Mouse (Mus musculus) brown adipose tissue, adult 24 weeks (tissue): ENCODE measurements around the gene Rft1. TPM values are rescaled to one million over a fixed set of nuclear protein-coding genes. Genes with fewer than 3 reads are reported as not detected.
A peak's percentile ranks its signal among the peaks of the same experiment; 100 is the strongest.

Source experiments
- H3K27ac ChIP-seq: fragments of 200-500 bp; replicated peaks from 2 replicates; pipeline ENCODE4 v1.5.1; 2012; ENCODE audit warnings: low read depth, mild to moderate bottlenecking, low read length
- H3K4me1 ChIP-seq: fragments of 200-500 bp; 2 replicates; pipeline ENCODE4 v1.6.1; 2012; ENCODE audit warnings: low read length, mixed read lengths; ENCODE audit not compliant: control insufficient read depth, insufficient read depth, insufficient read length
- H3K4me3 ChIP-seq: fragments of 200-500 bp; 2 replicates; pipeline ENCODE4 v1.5.1; 2012; ENCODE audit warnings: low read depth, mild to moderate bottlenecking, low read length, moderate library complexity; ENCODE audit not compliant: insufficient read depth
- polyA plus RNA-seq: library from polyadenylated mRNA; stranded (reverse); fragments of >200 nt; gene quantifications from 2 replicates; pipeline ENCODE4 v1.2.4, GENCODE M21; 2012; ENCODE audit not compliant: missing spikeins, insufficient read depth, insufficient read length

The Rft1 gene
- polyA plus RNA-seq, 1 experiment: 15.1 TPM

DNA sequence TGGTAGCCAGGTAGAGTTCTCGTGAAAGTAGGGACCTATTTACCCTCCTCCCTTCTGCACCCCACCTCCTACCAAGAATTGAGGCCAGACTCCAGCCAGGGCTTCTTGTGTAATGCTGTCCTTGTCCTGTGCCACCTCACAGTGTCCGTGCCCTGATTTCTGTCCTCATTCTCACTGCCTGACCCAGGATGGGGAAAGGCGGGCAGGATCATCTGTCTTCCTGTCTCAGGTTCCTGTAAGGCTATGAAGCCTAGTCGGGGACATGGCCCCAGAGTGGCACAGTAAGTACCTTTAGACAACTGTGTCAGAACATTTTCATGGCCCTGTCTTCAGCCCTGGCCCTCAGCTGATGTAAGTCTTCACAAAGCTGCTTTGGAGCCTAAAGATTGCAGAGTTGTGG, 15.5 kb upstream of the Rft1 start:
- no peak overlapping the region for H3K4me3 ChIP-seq
- no peaks in the 10 kb centered on the region for H3K4me1 ChIP-seq
- H3K27ac ChIP-seq: no peak overlapping the region

- Histone ChIP-seq H3K27ac (no peak overlapping the region), H3K4me1 (no peaks in the 10 kb centered on the region), H3K4me3 (no peak overlapping the region)
These were observed 12.4 kb upstream of the Rft1 start for GRCm38 (mm10) chr14:30641748-30642147.

DNA sequence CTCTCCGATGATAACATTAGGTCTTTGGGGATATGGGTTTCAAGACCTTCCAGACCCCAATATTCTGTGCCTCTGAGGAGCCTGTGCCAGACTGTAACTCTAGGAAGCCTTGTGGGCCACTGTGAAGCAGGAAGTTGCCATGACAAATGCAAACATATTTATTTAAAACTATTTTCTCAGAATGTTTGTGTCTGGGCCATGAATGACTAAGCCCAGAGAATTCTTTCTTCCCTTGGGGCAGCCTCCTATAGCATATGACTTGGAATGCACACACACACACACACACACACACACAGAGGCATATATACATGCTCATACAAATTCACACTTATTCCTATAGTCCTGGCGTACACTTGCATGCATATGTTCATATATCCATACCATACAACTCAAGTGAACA, 10.1 kb upstream of the Rft1 start:
- Histone ChIP-seq H3K4me1 (no peaks in the 10 kb centered on the region), H3K27ac (no peak overlapping the region), H3K4me3 (no peak overlapping the region)

GRCm38 (mm10) chr14:30645066-30645465, 9.1 kb upstream of the Rft1 start:
- H3K4me1 ChIP-seq: no peaks in the 10 kb centered on the region
- no peak overlapping the region for H3K27ac ChIP-seq
- H3K4me3 ChIP-seq: no peak overlapping the region

DNA sequence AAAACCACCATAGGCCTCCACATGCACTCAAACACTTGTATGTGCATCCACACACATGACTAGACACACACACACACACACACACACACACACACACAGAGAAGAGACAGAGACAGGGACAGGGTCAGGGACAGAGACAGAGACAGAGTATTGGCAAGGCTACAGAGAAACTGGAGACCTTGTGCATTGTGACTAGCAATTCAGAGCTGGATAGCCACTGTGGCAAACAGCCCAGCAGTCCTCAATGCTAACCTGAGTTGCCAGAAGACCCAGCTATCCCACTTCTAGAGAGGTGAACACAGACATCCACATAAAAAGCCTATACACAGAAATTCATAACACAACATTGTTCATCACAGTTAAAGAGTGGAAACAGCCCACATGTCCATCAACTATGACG, 7.7 kb upstream of the Rft1 start:
- Histone ChIP-seq H3K4me3 (no peak overlapping the region), H3K4me1 (no peaks in the 10 kb centered on the region), H3K27ac (no peak overlapping the region)

DNA sequence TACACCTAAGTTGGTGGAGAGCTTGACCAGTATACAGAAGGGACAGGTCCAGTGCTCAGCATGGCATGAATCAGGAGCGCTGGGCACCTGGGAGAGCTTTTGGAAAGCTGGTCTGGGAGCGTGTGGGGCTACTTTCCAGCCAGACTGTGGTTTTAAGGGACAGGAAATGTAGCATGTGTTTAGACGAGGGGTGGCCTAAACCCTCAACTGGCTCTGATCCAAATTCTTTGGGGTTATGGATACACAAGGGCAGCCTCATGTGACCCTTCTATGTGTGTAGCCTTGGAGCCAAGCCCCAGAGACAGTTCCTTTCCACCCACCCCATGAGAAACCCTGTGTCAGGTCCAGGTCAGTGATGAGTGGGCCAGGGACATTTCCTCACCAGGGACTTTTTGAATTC, 5.7 kb upstream of the Rft1 start:
- Histone ChIP-seq H3K4me1 (peaks cover 4% of the 10 kb centered on the region; the same call in 1 of the 2 replicates), H3K4me3 (no peak overlapping the region), H3K27ac (no peak overlapping the region)

DNA sequence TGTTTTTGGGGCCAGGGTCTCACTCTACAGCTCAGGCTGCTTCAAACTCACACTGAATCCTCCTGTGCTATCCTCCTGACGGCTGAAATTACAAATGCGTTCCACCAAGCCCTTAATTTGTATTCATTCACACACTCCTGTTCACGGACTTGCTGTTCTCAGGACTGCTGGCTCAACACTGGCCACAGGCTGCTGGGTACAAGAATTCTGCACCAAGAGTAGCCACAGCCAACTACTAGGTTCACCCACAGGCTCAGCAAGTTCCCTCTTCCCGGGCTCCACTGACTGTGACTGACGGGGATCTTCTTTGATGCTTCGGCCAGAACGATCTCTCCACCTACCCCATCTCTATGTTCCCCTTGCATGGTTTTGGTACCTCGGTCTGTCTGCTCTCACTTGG, 4.4 kb upstream of the Rft1 start:
- H3K27ac ChIP-seq: no peak overlapping the region
- H3K4me3 ChIP-seq: no peak overlapping the region
- peaks cover 6% of the 10 kb centered on the region; the same call in 1 of the 2 replicates for H3K4me1 ChIP-seq

DNA sequence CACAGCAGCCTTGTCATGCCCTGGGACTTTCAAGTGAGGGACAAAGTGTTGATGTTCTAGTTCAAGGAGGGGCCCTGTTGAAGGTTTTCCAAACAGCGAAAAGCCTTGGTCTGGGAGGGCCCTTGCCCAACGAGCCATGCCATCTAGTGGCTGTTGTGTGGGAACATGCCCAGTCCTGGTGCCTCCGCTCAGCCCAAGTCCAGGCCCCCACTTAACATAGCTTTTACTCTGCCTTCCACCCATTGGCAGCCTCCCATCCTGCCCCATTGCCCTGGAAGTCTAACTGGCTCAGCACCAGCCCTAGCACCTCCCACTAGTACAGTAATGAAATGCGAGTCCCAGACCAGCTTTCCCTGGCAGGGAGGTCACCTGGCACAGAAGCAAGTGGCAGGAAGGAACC, 3.2 kb upstream of the Rft1 start:
- Histone ChIP-seq H3K4me1 (peaks cover 9% of the 10 kb centered on the region; the same call in 1 of the 2 replicates), H3K4me3 (no peak overlapping the region), H3K27ac (no peak overlapping the region)

- peak overlapping the region; percentile 86; the same call in 1 of the 2 replicates for H3K27ac ChIP-seq
- H3K4me3 ChIP-seq: peak overlapping the region; percentile 97
- H3K4me1 ChIP-seq: peaks cover 9% of the 10 kb centered on the region; the same call in 1 of the 2 replicates
These were observed 600 bp downstream of the Rft1 start for GRCm38 (mm10) chr14:30654691-30655228.

- Histone ChIP-seq H3K4me1 (peaks cover 9% of the 10 kb centered on the region; the same call in 1 of the 2 replicates), H3K4me3 (no peak overlapping the region), H3K27ac (no peak overlapping the region)
These were observed 1.4 kb downstream of the Rft1 start for GRCm38 (mm10) chr14:30655531-30655930.

DNA sequence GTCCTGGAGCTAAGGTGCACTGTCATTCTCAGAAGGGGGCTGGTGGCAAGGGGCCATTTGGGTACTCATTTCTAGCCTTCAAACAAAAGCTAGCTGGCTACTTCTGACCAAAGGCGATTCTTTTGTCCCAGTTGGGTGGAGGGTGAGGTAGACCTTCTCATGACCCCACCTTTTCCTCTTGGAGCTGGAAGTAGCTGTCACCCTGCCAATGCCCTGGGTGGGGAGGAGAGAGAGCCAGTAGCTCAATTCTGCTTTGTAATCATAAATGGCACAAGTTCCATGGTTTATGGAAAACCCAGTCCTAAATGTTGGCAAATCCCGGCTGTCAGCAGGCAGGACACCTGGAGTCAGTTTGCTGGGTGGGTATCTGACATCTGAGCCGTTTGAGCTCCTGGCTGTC, 11.9 kb downstream of the Rft1 start:
- H3K4me3 ChIP-seq: no peak overlapping the region
- no peaks in the 10 kb centered on the region for H3K4me1 ChIP-seq
- no peak overlapping the region for H3K27ac ChIP-seq

GRCm38 (mm10) chr14:30666604-30667003, 12.4 kb downstream of the Rft1 start:
- Histone ChIP-seq H3K4me3 (no peak overlapping the region), H3K27ac (no peak overlapping the region), H3K4me1 (no peaks in the 10 kb centered on the region)

DNA sequence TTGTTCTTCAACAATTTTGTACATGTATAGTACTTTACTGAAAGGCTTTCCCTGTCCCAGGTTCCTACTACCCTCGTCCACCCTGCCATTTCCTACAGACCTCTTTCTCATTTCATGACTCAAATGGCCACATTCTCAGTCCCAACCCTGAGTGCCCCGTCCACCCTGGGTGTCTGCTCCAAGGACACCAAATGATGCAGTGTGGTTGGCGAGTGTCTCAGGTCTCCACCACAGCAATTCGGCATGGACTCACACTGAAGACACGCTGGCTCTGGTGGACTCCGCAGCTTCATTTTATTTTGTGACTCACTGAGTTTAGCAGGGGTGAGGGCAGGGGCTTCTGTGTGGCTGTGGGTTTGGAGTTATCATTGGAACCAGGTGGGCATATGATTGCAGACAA, 16.0 kb downstream of the Rft1 start:
- Histone ChIP-seq H3K27ac (no peak overlapping the region), H3K4me1 (no peaks in the 10 kb centered on the region), H3K4me3 (no peak overlapping the region)

DNA sequence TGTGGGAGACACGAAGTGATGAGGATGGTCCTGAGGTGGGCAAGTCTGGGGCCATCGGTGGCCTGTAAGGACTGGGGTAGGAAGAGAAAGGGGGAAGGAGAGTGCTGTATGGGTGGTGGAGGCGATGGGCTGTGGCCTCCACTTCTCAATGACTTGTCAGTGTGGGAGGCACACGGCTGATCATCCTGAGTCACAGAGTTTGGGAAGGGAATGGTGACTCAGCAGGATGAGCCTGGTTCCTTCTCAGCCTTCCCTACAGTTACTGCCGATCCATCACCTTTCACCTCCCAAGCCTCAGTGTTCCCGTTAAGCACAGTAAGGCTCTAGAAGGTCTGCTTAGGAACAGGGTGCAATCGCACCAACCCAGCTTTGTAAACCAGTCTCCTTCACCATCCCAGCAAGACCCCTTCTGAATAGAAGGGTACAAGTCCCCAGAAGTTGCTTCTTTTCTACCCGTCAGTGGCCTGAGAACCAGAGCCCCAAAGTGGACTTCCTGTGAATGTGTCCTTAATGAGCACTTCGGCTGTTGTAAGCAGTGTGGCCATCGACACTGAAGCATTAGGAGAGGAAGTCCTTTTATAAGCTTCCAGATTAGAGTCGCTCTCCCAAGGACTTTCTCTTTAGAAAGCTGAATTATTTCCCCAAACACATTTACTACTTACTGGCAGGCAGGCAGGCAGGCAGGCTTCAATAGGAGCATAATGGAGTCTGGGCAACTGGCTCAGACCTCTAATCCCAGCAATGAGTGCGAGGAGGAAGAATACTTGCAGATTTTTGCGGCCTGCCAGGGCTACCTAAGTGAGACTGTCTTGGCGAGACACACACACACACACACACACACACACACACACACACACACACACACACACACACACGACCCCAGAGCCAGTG, 17.2 kb downstream of the Rft1 start:
- no peaks in the 10 kb centered on the region for H3K4me1 ChIP-seq
- no peak overlapping the region for H3K27ac ChIP-seq
- no peak overlapping the region for H3K4me3 ChIP-seq

GRCm38 (mm10) chr14:30671986-30672312, 17.8 kb downstream of the Rft1 start:
- no peaks in the 10 kb centered on the region for H3K4me1 ChIP-seq
- no peak overlapping the region for H3K4me3 ChIP-seq
- H3K27ac ChIP-seq: no peak overlapping the region

- Histone ChIP-seq H3K4me3 (no peak overlapping the region), H3K4me1 (no peaks in the 10 kb centered on the region), H3K27ac (no peak overlapping the region)
These were observed 20.8 kb downstream of the Rft1 start for GRCm38 (mm10) chr14:30674947-30675346.
